Mouse (Mus musculus) gastrocnemius, adult 8-10 months (tissue): Measurements from ENCODE around the gene Hoxa6. TPM values are rescaled to one million over a fixed set of nuclear protein-coding genes. Genes with fewer than 3 reads are reported as not detected.

ENCODE experiments used
- DNase-seq, 2 experiments: peaks; one replicate each; pipeline ENCODE4 v3.0.0; 2022; ENCODE audit warnings: low spot score in 2 of 2
- total RNA-seq, 4 experiments: library from RNA; stranded (reverse); gene quantifications; 2 replicates each; pipeline ENCODE4 v1.2.4; 2022

Hoxa6 gene
- total RNA-seq, 4 experiments from 2014 or later: 0.45 to 2.3 (median 1.2) TPM

DNA sequence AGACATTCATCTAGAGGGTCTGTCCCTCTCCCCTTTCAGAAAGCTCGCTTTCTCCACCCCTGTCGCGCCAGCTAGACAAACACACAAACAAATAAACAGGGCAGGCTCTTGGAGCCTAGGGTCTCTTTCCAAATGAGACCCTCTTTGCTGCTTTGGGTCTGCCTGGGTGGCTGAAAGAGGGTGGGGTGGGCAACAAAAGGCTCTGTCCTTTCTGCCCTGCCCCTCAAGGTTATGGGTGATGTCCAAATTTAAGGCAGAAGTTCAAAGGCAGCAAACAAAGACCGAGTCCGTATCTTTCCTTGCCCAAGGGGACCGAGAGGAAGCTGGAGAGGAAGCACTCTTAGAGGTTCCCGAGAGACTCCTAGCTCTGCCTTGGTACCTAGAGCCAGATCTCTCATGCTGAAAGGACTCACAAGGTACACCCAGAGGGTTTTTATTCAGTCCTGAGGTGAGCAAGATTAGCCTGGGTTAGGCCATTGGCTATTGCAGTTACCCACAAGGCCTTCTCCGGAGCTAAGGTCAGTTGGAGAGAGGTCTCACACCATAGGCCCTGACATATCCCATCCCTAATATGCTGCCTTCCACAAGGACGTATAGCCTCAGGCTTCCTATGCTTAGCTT lies 32.6 kb upstream of the Hoxa6 start:
- DNase-seq: no peak

DNA sequence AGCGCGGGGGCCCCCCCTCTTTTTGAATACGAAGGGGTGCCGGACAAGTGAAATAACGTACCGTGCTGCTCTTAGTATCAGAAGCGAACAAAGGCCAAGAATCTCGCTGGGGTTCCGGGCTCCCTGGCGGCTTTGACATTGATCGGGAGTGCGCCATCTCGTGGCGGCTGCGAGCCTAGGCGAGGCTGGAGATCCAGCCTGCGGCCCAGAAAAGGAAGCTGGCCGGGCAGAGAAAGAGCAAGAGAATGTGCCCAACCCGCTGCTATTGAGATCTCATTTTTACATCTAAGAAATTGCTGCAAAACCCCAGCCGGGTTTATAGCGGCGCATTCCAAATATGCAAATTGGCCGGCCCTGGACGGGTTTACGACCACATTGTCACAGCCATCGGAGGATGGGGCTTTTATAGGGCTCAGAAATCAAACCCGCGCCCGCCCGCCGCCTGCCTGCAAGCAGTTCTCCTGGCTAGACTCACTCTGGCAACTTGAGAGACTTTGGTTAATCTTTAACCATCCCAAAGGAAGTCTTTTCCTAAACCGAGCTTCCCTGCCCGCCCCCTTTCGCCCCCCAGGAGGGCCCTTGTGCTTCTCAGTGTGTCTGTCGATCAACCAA lies 32.0 kb upstream of the Hoxa6 start, which contains the start of gene Hoxa10:
Gene Hoxa10 (minus strand): TSS at position 466 of the 612 bp plus-strand sequence.
- DNase-seq: peak; percentile 80 to 85

DNA sequence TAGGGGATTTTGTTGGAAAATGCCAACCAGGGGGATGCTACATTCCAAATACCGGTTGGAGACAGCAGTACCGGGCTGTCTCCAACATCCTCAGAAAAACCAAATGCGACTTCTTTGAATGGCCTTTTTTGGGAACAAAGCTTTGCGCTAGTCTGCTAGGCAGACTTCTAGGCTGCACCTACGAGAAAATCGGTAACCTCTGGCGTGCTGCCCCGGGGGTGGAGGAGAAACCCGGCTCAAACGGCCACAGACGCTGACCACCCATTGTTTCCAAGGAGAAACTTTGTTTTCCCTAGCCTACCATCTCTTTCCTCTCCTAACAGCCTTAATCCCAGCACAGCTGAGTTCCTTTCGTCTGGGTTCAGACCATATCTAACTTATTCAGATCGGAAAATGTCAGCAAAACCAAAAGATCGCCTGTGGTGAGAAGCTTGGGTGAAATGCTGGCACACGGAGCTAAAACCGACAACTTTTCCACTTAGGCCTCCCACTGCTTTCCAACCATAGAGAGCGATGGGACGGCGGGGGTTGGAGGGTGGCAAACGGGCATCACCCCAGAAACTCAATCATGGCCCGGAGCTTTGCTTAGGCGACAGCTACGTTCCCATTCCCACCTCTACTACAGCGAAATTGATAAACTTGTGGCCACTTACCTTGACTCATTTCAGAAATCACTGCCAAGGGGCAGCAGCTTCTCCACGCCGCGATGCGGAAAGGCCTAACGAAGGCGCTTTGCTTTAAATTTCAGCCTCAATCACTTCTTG lies 31.3 kb upstream of the Hoxa6 start:
- no peak for DNase-seq

GRCm38 (mm10) chr6:52238976-52239375 lies 30.5 kb upstream of the Hoxa6 start:
- DNase-seq: no peak

- no peak for DNase-seq
Observed at GRCm38 (mm10) chr6:52238155-52238545, 29.6 kb upstream of the Hoxa6 start.

DNA sequence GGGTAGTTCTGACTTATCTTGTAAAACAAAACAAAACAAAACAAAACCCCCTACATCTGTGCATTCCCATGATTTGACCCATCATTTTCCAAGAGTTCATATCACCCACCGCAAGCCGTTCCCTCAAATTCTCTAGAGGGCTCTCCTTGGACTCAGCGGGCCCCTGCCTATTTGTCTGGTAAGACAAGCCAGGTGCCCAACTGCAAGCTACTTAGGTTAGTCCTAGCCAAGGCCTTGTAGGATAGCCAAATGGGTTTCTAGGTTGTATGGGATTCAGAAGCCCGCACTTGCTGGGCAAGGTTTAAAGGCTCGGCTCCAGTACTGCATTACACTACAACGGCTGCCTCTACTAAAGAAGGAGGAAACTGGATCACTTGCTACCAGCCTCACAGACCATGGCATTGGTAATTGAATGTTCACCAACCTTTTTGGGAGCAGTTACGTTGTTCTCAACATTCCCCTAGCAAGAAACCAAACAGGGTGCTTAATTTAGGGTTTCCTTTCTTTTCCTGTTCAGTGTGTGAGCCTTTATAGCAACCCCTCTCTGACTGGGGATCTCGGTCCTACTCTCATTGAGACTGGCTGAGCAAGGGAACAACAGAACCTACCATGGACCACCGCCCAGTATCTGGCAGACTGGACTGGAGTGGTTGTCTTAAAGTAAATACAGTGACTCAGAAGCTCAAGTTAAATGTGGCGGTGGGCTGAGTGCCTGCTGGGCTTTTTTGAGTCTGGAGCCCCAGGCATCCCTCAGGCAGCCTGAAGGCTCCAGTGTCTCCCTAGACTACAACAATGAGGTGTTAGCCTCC lies 29.0 kb upstream of the Hoxa6 start:
- DNase-seq: no peak

DNA sequence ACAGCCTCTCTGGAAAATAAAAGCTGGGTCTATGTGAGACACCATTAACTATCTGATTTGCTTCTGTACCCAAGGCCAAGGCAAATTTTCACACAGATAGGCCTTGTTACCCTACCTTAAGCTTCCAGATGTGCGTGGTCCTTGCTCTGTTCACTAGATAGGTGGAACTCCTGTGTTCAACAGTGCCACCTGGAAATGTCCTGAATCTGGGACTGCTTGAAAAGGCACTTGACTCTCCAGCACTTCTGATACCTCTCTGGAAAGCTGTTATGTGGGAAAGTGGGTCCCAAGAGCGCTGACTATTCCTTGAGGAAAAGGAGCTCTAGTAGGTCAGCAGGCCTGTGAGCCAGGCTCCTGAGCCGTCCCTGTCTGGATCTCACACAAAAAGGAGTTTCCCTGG lies 28.3 kb upstream of the Hoxa6 start:
- no peak for DNase-seq

GRCm38 (mm10) chr6:52235866-52236265 lies 27.3 kb upstream of the Hoxa6 start:
- DNase-seq: no peak

DNA sequence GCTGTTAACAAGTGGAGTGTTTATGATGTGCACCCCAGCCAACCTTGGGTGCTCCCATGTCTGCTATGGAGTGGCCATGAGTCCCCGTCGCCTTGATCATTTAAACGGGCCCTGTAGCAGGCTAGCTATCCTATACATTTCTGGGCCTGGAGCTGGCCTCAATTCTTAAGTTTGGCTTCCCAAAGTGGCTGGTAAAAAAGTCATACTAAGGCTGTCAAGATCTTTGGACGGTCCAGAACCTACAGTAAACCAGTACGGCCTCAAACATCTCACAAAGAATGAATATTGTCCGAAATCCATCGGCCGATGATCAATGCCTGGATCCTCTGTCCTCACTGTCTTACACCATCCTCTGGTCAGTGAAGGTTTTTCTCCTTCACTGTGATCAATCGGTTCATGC lies 26.7 kb upstream of the Hoxa6 start:
- no peak for DNase-seq

DNA sequence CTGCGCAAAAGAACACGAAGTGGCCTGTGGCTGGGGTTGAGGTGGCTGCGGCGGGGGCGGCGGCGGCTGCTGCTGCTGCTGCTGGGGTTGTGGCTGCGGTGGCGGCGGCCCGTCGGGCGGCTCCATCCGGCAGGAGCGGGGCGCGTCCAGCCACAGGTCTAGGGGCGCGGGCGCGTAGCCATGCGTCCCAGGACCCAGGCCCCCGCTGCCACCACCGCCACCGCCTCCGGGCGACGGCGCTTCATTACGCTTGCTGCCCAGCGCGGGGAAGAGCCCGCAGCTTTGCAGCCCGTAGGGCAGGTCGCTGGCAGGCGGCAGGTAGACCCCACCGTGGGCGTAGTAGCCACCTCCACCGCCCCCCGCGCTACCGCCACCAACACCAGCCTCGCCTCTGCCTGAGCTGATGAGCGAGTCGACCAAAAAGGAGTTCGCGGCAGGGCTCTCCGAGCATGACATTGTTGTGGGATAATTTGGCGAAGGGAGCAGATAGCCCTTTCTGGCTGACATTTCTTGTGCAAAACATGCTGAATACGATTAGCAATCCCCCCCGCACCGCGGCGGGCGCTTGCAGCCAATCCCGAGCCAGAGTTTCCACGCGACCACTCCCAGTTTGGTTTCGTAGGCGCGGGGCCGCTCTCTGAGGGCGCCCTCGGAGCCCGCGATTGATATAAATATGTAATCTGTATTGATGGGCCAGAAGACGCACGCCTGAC lies 26.1 kb upstream of the Hoxa6 start:
- DNase-seq: peak; percentile 18 to 54

DNA sequence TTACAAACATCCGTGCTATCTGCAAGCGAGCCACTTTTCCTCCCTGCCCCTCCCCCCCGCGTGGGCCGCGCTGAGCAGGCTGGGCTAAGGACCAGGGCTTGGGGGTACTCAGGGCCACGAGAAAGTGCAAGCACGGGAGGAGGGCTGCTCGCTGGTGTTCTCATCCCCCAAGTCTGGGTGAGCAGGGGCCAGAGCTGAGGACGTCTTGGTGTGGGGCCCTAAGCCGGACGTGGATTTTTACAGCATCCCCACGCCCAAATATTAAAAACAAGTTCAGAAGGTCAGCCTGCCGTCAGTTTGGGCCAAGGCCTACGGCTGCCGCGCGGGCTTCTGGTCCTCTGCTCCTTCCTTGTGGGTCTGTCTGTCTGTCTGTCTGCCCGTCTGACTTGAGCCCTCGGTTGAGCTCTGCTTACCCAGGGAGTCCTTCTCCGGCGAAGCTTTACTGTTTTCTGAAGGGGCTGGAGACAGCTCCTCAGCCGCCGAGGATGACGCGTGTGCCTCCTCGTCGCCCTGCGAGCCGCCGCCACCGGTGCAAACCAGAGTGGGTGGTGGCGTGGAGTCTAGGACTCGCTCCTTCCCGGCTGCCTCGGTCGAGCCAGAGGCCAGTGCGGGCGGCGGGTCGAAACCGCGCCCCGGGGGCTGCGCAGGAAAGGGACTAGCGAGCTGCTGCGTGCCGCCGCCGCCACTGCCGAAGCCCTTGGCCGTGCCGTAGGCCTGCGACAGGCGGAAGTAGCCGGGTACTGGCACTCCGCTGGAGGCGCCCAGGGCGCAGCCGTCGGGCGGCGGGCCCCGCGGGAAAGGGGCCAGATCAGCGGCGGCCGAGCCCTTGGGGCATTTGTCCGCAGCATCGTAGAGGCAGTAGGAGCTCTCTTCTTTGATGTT lies 25.3 kb upstream of the Hoxa6 start:
- peak; percentile 74 to 76 for DNase-seq

DNA sequence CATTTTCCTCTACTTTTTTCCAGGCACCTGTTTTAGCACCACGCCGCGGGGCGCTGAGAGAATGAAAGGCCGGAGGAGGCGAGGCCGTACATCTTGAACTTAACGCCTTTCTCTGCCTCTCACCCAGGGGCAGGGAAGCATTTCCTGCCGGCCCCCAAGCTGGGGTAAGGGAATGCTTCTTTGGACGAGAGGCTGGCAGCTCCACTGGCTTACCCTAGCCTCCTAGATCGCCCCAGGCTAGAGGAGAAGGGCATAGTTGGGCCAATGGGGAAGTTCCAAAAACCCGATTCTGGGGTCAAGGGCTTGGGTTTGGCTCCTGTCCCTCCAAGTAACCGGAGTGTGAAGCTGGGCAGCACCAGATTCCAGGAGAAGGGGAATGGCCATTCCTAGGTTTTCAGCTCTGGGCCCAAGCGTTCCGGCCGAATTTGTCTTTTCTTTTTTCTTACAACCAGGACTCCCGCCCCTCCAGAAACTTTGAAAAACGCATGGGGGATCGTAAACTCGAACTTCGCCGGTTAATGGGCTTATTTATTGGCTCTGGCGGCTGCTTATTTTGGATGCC lies 24.5 kb upstream of the Hoxa6 start:
- DNase-seq: peak in 1 of 2 experiments; percentile 12

DNA sequence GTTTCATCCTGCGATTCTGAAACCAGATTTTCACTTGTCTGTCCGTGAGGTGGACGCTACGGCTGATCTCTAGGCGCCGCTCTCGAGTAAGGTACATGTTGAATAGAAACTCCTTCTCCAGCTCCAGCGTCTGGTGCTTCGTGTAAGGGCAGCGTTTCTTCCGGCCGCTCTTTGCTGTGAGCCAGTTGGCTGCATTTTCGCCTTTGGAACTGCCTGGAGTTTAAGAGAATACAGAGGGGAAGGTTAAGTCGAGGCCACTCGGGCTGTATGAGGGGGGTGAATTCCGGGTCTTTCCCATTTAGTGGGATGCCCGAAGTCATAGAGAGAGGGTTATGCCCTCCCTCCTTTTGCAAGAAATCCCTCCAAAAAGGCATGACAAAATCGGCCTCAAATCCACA lies 24.0 kb upstream of the Hoxa6 start:
- DNase-seq: peak in 1 of 2 experiments; percentile 39

DNA sequence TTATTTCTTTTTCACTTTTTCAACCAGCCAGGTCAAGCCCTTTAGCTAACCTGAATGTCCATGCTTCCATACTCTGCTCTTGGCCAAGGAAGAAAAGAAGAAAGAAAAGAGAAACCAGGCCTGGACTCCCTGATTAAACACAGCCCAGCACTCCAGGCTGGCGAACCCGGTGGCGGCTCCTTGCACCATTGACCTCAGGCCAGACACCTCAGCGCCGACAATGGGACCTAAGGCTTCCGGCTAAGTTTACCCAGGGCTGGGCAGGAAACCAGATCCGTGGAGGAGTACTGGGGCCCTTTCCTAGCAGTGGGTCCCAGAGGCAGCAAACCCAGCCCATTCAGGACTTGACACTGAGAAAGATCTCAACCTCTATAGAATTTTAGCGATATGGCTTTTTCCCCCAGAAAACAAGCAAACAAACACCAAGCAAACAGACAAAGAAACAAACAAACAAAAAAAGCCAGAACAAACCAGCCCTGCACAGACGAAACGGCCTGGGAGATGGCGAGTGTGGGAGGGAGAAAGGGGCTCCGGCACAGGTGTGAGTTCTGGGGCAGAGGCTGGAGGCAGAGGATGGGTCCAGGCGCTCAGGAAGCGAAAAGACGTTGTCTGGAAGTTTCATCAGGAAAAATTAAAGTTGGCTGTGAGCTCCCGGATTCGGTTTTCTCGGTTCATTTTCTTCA lies 23.5 kb upstream of the Hoxa6 start:
- peak in 1 of 2 experiments; percentile 27 for DNase-seq

- no peak for DNase-seq
Observed at GRCm38 (mm10) chr6:52230516-52231165, 22.1 kb upstream of the Hoxa6 start, which contains the start of gene Hoxa9. TSS of gene Hoxa9 (minus strand) at chr6:52231089.

GRCm38 (mm10) chr6:52229558-52230416 lies 21.3 kb upstream of the Hoxa6 start:
- DNase-seq: no peak
